Mouse (Mus musculus): ENCODE data around the gene Carnmt1. TPM values are rescaled to one million over a fixed set of nuclear protein-coding genes. Genes with fewer than 3 reads are reported as not detected.

Carnmt1 gene
- polyA plus RNA-seq, 2 experiments, result 7.7 to 23.0 TPM

DNA sequence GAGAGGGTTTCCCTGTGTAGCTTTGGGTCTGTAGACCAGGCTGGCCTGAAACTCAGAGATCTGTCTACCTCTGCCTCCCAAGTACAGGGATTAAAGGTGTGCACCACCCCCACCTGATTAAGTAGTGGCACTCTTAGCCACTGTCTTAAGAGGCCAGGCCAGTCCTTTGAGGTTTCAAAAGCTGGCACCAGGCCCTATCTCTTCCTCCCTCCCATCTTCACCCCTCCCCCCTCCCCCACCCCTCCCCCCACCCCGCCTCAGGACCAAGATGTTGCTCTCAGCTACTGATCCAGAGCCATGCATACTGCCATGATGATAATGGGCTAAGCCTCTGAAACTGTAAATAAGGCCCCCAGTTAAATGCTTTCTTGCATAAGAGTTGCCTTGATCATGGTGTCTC, 11.2 kb upstream of the Carnmt1 start:
- H3K27ac ChIP-seq, result no peak overlapping the region

DNA sequence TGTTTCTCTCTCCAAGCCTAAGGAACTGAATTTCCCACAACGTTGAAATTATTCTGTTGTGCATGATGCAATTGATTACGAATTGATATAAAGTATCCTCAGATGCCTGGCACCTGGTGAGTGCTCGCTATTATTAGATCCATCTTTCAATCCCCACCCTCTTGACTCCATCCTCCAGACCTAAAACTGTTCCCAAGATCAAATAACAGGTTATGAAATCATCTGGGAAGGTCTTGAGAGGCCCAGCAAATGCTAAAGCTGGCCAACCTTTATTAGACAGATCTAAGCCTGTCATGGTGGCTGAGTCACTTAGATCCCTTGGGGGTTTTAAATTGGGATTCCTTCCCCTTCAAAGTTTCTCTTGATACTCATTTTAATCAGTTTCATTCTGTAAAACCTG, 10.1 kb upstream of the Carnmt1 start:
- no peaks in the 10 kb centered on the region for H3K27me3 ChIP-seq (ENCODE audit: control insufficient read depth, insufficient read depth, low read length)
- ATAC-seq (ENCODE audit: insufficient read depth), result no peak
- peaks cover 6 to 7% of the 10 kb centered on the region in 2 experiments for H3K4me1 ChIP-seq (replicated peaks; ENCODE audit: control insufficient read depth in 2 of 2, insufficient read depth in 2 of 2, low read length in 1 of 2)
- H3K9ac ChIP-seq (replicated peaks), result no peak overlapping the region
- H3K9me3 ChIP-seq (ENCODE audit: control insufficient read depth, low read length), result no peaks in the 10 kb centered on the region
- H3K27ac ChIP-seq, result no peak overlapping the region
- TF ChIP-seq EP300 (IDR thresholded peaks at IDR 0.05; ENCODE audit: low read depth) (no peak), CTCF (IDR thresholded peaks at IDR 0.05; ENCODE audit: low read depth) (no peak)
- H3K4me3 ChIP-seq (ENCODE audit: insufficient read depth in 1 of 2, low read depth in 2 of 2, low read length in 2 of 2), result no peak overlapping the region
- H3K4me2 ChIP-seq (ENCODE audit: low read depth), result no peak overlapping the region
- DNase-seq (ENCODE audit: low read depth in 3 of 3, low spot score in 3 of 3), result no peak
- 74% methylated on average over 3 of the region's 3 CpGs for WGBS (ENCODE audit: insufficient replicate concordance)
- H3K36me3 ChIP-seq (replicated peaks; ENCODE audit: control insufficient read depth, insufficient read depth, low read depth), result no peaks in the 10 kb centered on the region

More for the DNA sequence above, 11.2 kb upstream of the Carnmt1 start:
- H3K36me3 ChIP-seq (replicated peaks; ENCODE audit: control insufficient read depth, insufficient read depth, low read depth), result no peaks in the 10 kb centered on the region
- ATAC-seq (ENCODE audit: insufficient read depth) (peak; percentile 57; the same call in 1 of the 2 replicates), DNase-seq (ENCODE audit: low read depth in 3 of 3, low spot score in 3 of 3) (no peak)
- WGBS (ENCODE audit: insufficient replicate concordance), result no CpG with 5 or more reads among the region's 1 CpGs
- TF ChIP-seq EP300 (IDR thresholded peaks at IDR 0.05; ENCODE audit: low read depth) (no peak), CTCF (IDR thresholded peaks at IDR 0.05; ENCODE audit: low read depth) (no peak)
- no peak overlapping the region for H3K4me3 ChIP-seq (ENCODE audit: insufficient read depth in 1 of 2, low read depth in 2 of 2, low read length in 2 of 2)
- H3K9ac ChIP-seq (replicated peaks), result no peak overlapping the region
- H3K4me2 ChIP-seq (ENCODE audit: low read depth), result no peak overlapping the region
- no peaks in the 10 kb centered on the region for H3K9me3 ChIP-seq (ENCODE audit: control insufficient read depth, low read length)
- peaks cover 6 to 7% of the 10 kb centered on the region in 2 experiments for H3K4me1 ChIP-seq (replicated peaks; ENCODE audit: control insufficient read depth in 2 of 2, insufficient read depth in 2 of 2, low read length in 1 of 2)
- H3K27me3 ChIP-seq (ENCODE audit: control insufficient read depth, insufficient read depth, low read length), result no peaks in the 10 kb centered on the region

DNA sequence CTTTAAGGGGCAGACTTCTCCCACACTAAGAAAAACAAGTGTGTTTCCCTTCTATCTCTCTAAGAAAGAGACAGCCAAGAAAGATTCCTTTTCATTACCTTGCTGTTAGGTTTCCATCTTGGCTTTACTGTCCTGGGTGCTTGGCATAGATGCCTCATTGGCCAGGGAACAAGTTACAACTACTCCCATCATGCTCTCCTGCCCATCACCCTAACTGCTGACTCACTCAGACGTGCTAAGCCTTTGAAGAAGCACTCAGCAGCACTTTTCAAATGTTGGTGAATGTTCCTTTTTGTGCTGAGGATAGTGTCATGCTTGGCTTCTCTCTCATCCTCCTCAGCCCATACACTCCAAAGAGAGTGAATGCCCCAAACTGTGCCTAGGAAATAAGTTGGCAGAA, 8.9 kb upstream of the Carnmt1 start:
- peaks cover 6 to 7% of the 10 kb centered on the region in 2 experiments for H3K4me1 ChIP-seq (replicated peaks; ENCODE audit: control insufficient read depth in 2 of 2, insufficient read depth in 2 of 2, low read length in 1 of 2)
- no peak for DNase-seq (ENCODE audit: low read depth in 3 of 3, low spot score in 3 of 3)
- WGBS (ENCODE audit: insufficient replicate concordance), result 21% methylated on average over 1 of the region's 1 CpGs
- TF ChIP-seq CTCF (IDR thresholded peaks at IDR 0.05; ENCODE audit: low read depth) (no peak), EP300 (IDR thresholded peaks at IDR 0.05; ENCODE audit: low read depth) (no peak)
- no peak overlapping the region for H3K27ac ChIP-seq
- no peaks in the 10 kb centered on the region for H3K36me3 ChIP-seq (replicated peaks; ENCODE audit: control insufficient read depth, insufficient read depth, low read depth)
- H3K4me2 ChIP-seq (ENCODE audit: low read depth), result no peak overlapping the region
- H3K9me3 ChIP-seq (ENCODE audit: control insufficient read depth, low read length), result no peaks in the 10 kb centered on the region
- no peak overlapping the region for H3K9ac ChIP-seq (replicated peaks)
- no peaks in the 10 kb centered on the region for H3K27me3 ChIP-seq (ENCODE audit: control insufficient read depth, insufficient read depth, low read length)
- ATAC-seq (ENCODE audit: insufficient read depth), result 0 out of 2 replicates have a peak, but pooled peaks have one; percentile 51
- no peak overlapping the region for H3K4me3 ChIP-seq (ENCODE audit: insufficient read depth in 1 of 2, low read depth in 2 of 2, low read length in 2 of 2)

DNA sequence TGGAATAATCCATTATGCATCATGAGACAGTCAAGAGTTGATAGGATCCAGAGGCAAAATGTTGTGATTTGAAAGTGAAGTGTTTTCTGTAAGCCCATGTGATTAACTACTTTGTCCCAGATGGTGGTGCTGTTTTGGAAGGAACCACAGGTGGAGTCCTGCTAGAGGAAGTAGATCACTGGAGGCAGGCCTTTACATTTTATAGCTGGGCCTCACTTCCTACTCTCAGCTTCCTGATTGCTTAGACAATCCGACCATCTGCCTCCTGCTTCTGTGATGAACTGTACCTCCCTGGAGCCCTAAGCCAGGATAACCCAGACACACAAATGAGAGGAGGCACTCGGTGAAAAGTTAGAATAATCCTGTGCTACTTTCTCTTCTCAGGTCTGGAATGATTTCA, 6.7 kb upstream of the Carnmt1 start:
- no peak overlapping the region for H3K4me2 ChIP-seq (ENCODE audit: low read depth)
- H3K36me3 ChIP-seq (replicated peaks; ENCODE audit: control insufficient read depth, insufficient read depth, low read depth), result no peaks in the 10 kb centered on the region
- no peak overlapping the region for H3K27ac ChIP-seq
- peaks cover 6 to 7% of the 10 kb centered on the region in 2 experiments for H3K4me1 ChIP-seq (replicated peaks; ENCODE audit: control insufficient read depth in 2 of 2, insufficient read depth in 2 of 2, low read length in 1 of 2)
- 32% methylated on average over 2 of the region's 2 CpGs for WGBS (ENCODE audit: insufficient replicate concordance)
- no peak for TF ChIP-seq EP300 (IDR thresholded peaks at IDR 0.05; ENCODE audit: low read depth)
- 0 out of 2 replicates have a peak, but pooled peaks have one; percentile 11 for TF ChIP-seq CTCF (IDR thresholded peaks at IDR 0.05; ENCODE audit: low read depth)
- ATAC-seq (ENCODE audit: insufficient read depth) (no peak), DNase-seq (ENCODE audit: low read depth in 3 of 3, low spot score in 3 of 3) (no peak)
- no peaks in the 10 kb centered on the region for H3K9me3 ChIP-seq (ENCODE audit: control insufficient read depth, low read length)
- no peaks in the 10 kb centered on the region for H3K27me3 ChIP-seq (ENCODE audit: control insufficient read depth, insufficient read depth, low read length)
- no peak overlapping the region for H3K9ac ChIP-seq (replicated peaks)
- no peak overlapping the region for H3K4me3 ChIP-seq (ENCODE audit: insufficient read depth in 1 of 2, low read depth in 2 of 2, low read length in 2 of 2)

- H3K9me3 ChIP-seq (ENCODE audit: control insufficient read depth, low read length), result no peaks in the 10 kb centered on the region
- TF ChIP-seq CTCF (IDR thresholded peaks at IDR 0.05; ENCODE audit: low read depth) (no peak), EP300 (IDR thresholded peaks at IDR 0.05; ENCODE audit: low read depth) (no peak)
- no peak for ATAC-seq (ENCODE audit: insufficient read depth)
- peaks cover 3 to 10% of the 10 kb centered on the region in 2 experiments for H3K4me1 ChIP-seq (replicated peaks; ENCODE audit: control insufficient read depth in 2 of 2, insufficient read depth in 2 of 2, low read length in 1 of 2)
- DNase-seq (ENCODE audit: low read depth in 3 of 3, low spot score in 3 of 3), result no peak
- H3K4me2 ChIP-seq (ENCODE audit: low read depth), result no peak overlapping the region
- H3K4me3 ChIP-seq (ENCODE audit: insufficient read depth in 1 of 2, low read depth in 2 of 2, low read length in 2 of 2), result no peak overlapping the region
- no peak overlapping the region for H3K27ac ChIP-seq
- WGBS (ENCODE audit: insufficient replicate concordance), result 77% methylated on average over 7 of the region's 7 CpGs
- no peaks in the 10 kb centered on the region for H3K36me3 ChIP-seq (replicated peaks; ENCODE audit: control insufficient read depth, insufficient read depth, low read depth)
- no peaks in the 10 kb centered on the region for H3K27me3 ChIP-seq (ENCODE audit: control insufficient read depth, insufficient read depth, low read length)
- no peak overlapping the region for H3K9ac ChIP-seq (replicated peaks)
These were observed 3.6 kb upstream of the Carnmt1 start for GRCm38 (mm10) chr19:18666966-18667365.

Measured in liver, embryonic 14.5 days (tissue).